Mouse (Mus musculus) forebrain, embryonic 15.5 days (tissue): ENCODE measurements around the gene Galnt10. TPM values are rescaled to one million over a fixed set of nuclear protein-coding genes. Genes with fewer than 3 reads are reported as not detected.

Experiments
- ATAC-seq: fragments of 200-750 bp; cut with Nextera tagmentation; replicated peaks from 2 replicates; pipeline ENCODE4 v1.8.0; 2017; ENCODE audit warnings: mild to moderate bottlenecking, moderate TSS enrichment, moderate library complexity
- H3K27ac ChIP-seq: fragments of 300-500 bp; sonication (generic); replicated peaks from 2 replicates; pipeline ENCODE4 v1.5.1; 2015; ENCODE audit warnings: mild to moderate bottlenecking, inconsistent platforms
- H3K27me3 ChIP-seq: fragments of 300-500 bp; sonication (generic); 2 replicates; pipeline ENCODE4 v1.6.1; 2015; ENCODE audit warnings: inconsistent platforms
- H3K36me3 ChIP-seq: fragments of 300-500 bp; sonication (generic); 2 replicates; pipeline ENCODE4 v1.6.1; 2015; ENCODE audit warnings: mild to moderate bottlenecking, inconsistent platforms
- H3K4me1 ChIP-seq: fragments of 300-500 bp; sonication (generic); 2 replicates; pipeline ENCODE4 v1.6.1; 2015; ENCODE audit warnings: inconsistent platforms
- H3K4me2 ChIP-seq: fragments of 300-500 bp; sonication (generic); replicated peaks from 2 replicates; pipeline ENCODE4 v1.6.1; 2015; ENCODE audit warnings: mild to moderate bottlenecking, inconsistent platforms
- H3K4me3 ChIP-seq: fragments of 300-500 bp; sonication (generic); 2 replicates; pipeline ENCODE4 v1.5.1; 2015; ENCODE audit warnings: mild to moderate bottlenecking, inconsistent platforms
- H3K9ac ChIP-seq: fragments of 300-500 bp; sonication (generic); replicated peaks from 2 replicates; pipeline ENCODE4 v1.6.1; 2015; ENCODE audit warnings: mild to moderate bottlenecking, inconsistent platforms
- H3K9me3 ChIP-seq: fragments of 300-500 bp; sonication (generic); 2 replicates; pipeline ENCODE4 v1.6.1; 2016; ENCODE audit warnings: inconsistent platforms
- WGBS: fragments of 180-500 bp; shearing (Covaris S2); methylation state at CpG from one replicate; pipeline ENCODE4 v1.1.7; 2015; ENCODE audit warnings: mixed read lengths; 5-methylcytosine and 5-hydroxymethylcytosine counted together
- polyA plus RNA-seq: library from polyadenylated mRNA; unstranded; fragments of >200 nt; fragmentation: Nextera tagmentation; extraction: Ambion mirVana; gene quantifications from 2 replicates; pipeline ENCODE4 v1.2.1, GENCODE M21; 2015

Gene Galnt10
- polyA plus RNA-seq, 1 experiment from 2014 or later: 15.3 TPM

DNA sequence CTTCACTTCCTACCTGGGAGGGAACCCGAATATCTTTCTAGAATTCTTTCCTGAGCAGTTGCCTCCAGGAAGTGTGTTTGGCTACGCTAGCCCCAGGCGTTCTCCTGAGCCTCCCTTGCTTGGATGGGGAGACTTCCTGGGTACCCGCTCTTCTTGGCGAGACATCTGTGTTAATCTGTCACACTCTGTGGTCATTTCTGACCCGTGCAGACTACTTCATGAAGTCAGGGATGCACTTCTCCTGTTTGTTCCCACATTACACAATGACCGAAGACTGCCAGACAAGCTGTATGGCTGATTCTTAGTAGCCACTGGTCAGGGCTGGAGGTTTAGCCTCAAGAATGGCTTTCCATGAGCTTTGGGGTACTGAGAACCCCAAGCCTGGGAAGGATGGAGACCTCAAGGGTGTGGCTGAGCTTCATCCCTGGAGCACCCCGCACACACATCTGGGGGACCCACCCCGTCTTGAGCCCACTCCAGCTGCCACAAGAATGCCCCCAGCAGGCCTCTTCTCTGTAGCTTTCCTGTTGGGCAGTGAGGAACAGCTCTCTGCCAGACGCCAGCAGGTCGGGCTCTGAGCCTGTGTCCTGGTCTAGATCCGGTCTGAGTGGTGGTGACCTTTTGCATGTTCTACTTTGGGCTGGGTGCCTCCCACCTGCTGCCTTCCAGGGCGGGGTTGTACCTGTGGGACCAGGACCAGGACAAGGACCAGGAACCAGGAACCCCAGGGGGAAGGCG lies 7.8 kb downstream of the Galnt10 start:
- Histone ChIP-seq H3K27ac (no peak overlapping the region), H3K36me3 (no peaks in the 10 kb centered on the region), H3K9me3 (no peaks in the 10 kb centered on the region), H3K9ac (no peak overlapping the region), H3K4me3 (no peak overlapping the region), H3K4me2 (no peak overlapping the region), H3K4me1 (peaks cover 20% of the 10 kb centered on the region), H3K27me3 (no peaks in the 10 kb centered on the region)
- ATAC-seq: no peak
- WGBS: 85% methylated on average over 14 of the region's 14 CpGs

DNA sequence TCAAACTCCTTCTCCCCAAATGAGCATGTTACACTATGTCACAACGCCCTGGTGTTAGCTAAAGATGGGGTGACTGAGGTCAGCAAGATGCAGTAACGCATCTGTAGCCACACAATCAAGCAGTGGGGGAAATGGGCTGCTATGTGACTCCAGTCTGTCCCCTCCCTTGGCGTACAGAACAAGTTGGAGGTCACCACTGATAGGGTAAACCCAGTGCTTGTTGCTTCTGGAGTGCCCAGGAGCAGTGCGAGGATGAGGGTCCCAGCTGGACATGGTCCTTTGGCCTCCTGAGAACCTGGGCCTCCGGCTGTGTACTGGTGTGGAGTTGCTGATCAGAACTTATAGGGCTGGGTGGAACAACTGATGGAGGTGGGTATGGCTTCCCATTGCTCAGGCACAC lies 8.6 kb downstream of the Galnt10 start:
- Histone ChIP-seq H3K27ac (no peak overlapping the region), H3K9ac (no peak overlapping the region), H3K36me3 (no peaks in the 10 kb centered on the region), H3K4me3 (no peak overlapping the region), H3K27me3 (no peaks in the 10 kb centered on the region), H3K4me1 (peaks cover 20% of the 10 kb centered on the region), H3K9me3 (no peaks in the 10 kb centered on the region), H3K4me2 (no peak overlapping the region)
- no peak for ATAC-seq
- WGBS: 84% methylated on average over 5 of the region's 5 CpGs

DNA sequence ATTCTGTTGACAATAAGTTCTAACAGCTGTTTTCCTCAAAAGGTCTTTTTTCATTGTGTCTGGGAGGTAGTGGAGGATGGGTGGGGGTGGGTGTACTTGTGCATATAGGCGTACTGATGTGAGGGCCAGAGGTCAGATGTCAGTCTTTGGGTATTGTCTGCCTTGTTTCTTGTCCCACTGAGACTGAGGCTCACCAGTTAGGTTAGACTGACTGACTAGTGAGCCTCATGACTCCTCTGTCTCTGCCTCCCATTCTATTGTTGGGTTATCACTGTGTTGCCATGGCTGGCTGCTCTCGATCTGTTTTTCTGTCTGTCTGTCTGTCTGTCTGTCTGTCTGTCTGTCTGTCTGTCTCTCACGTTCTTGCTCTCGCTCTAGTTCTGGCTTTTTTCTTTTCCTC lies 9.1 kb downstream of the Galnt10 start:
- peaks cover 20% of the 10 kb centered on the region for H3K4me1 ChIP-seq
- no peak for ATAC-seq
- WGBS: 31% methylated on average over 4 of the region's 4 CpGs
- no peaks in the 10 kb centered on the region for H3K27me3 ChIP-seq
- H3K9ac ChIP-seq: no peak overlapping the region
- no peak overlapping the region for H3K27ac ChIP-seq
- H3K9me3 ChIP-seq: no peaks in the 10 kb centered on the region
- H3K4me2 ChIP-seq: no peak overlapping the region
- no peak overlapping the region for H3K4me3 ChIP-seq
- H3K36me3 ChIP-seq: no peaks in the 10 kb centered on the region

DNA sequence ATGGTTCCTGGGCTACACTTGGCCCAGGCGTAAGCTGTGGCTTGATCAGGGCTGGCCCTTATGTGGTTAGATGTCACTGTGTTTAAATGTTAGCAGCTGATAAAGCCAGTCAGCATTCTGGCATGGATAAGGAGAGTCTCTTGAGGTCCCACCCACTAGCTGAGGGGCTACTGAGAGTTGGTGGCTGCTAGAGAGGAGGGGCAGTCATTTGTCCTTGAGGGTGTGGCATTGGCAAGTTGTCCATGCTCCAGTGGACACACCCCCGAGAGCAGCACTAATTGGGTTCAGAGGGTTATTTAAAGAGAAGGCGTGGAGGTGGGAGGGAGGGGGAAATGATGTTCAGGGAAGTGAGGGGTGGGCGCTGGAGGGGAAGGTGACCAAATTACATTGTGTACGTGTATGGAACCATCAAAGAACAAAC lies 9.7 kb downstream of the Galnt10 start:
- H3K9me3 ChIP-seq: no peaks in the 10 kb centered on the region
- no peak for ATAC-seq
- no peak overlapping the region for H3K4me2 ChIP-seq
- WGBS: 34% methylated on average over 5 of the region's 5 CpGs
- H3K9ac ChIP-seq: no peak overlapping the region
- H3K36me3 ChIP-seq: no peaks in the 10 kb centered on the region
- H3K4me1 ChIP-seq: peaks cover 20% of the 10 kb centered on the region
- no peak overlapping the region for H3K4me3 ChIP-seq
- H3K27ac ChIP-seq: no peak overlapping the region
- no peaks in the 10 kb centered on the region for H3K27me3 ChIP-seq

DNA sequence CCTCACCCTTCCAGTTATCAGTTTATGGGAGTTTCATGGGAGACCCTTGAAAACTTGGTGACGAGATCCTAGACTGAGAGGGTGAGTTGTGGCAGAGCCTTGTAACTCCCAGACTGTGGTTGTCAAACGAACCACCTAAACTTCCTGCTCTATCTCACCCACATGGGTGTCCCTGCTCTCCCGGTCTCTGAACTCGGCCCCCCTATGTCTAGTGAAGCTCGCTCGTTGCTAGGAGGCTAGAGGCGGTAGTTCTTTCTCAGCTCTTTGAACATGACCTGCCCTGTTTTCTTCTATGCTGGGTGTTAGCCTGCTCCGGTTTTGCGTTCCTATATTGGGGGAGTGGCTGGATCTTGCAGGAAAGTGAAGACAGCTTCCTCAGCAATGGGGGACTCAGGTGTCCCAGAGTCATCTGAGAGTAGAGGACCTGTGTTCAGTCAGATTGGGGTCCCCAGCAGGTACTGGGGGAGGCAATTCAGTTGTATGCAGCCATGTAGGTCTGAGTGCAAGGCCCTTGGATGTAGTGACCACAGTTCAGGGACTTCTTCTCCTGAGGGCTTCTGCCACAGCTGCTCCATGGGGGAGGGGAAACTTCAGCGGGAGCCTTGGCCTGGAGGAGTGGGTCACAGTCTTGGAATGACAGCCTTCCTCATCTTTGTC lies 10.6 kb downstream of the Galnt10 start:
- Histone ChIP-seq H3K36me3 (no peaks in the 10 kb centered on the region), H3K27ac (no peak overlapping the region), H3K4me2 (no peak overlapping the region), H3K9ac (no peak overlapping the region), H3K4me3 (no peak overlapping the region), H3K4me1 (peaks cover 19% of the 10 kb centered on the region), H3K27me3 (no peaks in the 10 kb centered on the region), H3K9me3 (no peaks in the 10 kb centered on the region)
- no peak for ATAC-seq
- 63% methylated on average over 10 of the region's 10 CpGs for WGBS

DNA sequence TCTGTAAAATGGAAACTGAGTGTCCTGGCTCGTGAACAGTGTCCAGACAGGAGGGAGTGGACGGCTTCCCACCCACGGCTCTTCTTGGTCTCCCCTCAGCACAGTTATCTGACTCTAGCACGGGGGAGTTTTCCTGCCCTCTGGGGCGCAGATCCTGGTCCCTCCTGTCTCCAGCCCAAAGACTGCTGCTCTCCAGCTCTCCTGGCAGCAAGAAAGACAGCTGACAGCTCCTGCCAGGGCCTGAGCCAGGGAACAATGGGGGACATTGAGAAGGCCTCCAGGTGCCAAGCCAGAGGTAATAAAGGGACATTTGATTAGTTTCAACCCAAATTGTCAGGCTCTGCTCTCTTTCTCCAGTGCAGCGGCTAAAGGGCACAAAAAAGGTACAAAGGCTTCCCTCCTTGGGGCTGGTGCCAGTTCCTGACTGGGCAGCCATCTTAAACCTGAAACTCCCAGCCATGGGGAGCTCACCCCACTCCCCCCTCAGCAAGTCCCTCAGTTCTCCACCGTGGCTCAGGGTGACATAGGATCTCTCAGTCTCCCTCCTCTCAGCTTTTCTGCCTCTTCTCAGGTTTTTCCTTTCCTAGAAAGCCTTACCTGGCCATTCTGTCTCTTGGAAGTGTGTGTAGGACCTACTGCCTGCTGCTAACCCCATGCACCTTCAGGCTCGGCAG lies 11.5 kb downstream of the Galnt10 start:
- no peak overlapping the region for H3K27ac ChIP-seq
- no peaks in the 10 kb centered on the region for H3K36me3 ChIP-seq
- H3K27me3 ChIP-seq: no peaks in the 10 kb centered on the region
- no peaks in the 10 kb centered on the region for H3K9me3 ChIP-seq
- 40% methylated on average over 8 of the region's 8 CpGs for WGBS
- ATAC-seq: no peak
- peaks cover 11% of the 10 kb centered on the region for H3K4me1 ChIP-seq
- H3K9ac ChIP-seq: no peak overlapping the region
- no peak overlapping the region for H3K4me3 ChIP-seq
- no peak overlapping the region for H3K4me2 ChIP-seq

DNA sequence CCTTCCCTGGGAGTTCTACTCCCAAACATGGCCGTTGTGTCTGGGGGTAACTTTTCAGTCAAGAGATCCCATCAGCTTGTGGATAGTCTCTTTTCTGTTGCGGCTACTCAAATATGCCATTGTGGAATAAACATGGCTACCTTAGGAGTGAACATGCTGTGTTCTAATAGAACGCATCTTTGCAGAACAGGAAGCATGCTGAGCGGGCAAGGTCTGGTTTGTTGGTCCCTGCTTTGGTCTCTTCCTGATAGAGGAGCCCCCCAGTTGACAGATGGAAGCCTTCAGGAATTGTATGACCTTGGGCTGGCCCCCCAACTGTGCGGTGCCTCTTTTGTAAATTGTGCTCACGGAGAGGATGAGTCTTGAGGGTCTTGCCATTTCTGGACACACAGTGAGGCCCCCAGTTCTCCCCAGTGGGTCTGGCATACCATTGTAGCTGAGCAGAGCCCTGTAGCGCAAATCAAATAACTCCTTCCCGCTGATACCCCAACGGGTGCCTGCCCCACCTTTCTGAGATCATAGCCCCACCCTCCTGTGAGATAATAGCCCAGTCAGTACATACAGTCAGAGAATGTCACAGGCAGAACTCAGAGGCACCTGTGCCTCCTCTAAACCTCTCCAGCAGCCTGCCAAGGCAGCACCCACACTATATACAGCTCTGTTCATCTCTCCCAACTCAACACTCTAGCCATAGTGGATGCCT lies 12.3 kb downstream of the Galnt10 start:
- Histone ChIP-seq H3K4me2 (no peak overlapping the region), H3K4me1 (peaks cover 12% of the 10 kb centered on the region), H3K9me3 (no peaks in the 10 kb centered on the region), H3K9ac (no peak overlapping the region), H3K36me3 (no peaks in the 10 kb centered on the region), H3K4me3 (no peak overlapping the region), H3K27ac (no peak overlapping the region), H3K27me3 (no peaks in the 10 kb centered on the region)
- WGBS: 89% methylated on average over 9 of the region's 9 CpGs
- no peak for ATAC-seq

DNA sequence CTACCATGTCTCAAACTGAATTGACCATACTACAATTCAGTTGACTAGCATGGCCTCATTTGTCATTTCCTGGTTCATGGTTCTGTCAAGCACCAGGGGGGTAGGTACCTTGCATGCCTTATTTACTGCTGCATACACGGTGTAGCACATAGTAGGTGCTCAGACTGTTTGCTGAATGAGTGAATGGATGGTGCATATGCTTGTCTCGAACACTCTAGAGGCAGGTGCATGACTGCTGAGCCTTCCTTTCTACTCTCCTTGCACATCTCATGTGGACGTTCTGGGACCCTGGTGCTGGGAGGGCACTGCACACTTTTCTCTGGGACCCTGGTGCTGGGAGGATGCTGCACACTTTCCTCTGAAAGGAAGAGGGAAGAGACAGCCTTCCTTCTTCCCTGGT lies 13.0 kb downstream of the Galnt10 start:
- 87% methylated on average over 3 of the region's 3 CpGs for WGBS
- Histone ChIP-seq H3K9ac (no peak overlapping the region), H3K27me3 (no peaks in the 10 kb centered on the region), H3K4me1 (peaks cover 14% of the 10 kb centered on the region), H3K4me2 (no peak overlapping the region), H3K4me3 (no peak overlapping the region), H3K27ac (no peak overlapping the region), H3K36me3 (no peaks in the 10 kb centered on the region), H3K9me3 (no peaks in the 10 kb centered on the region)
- ATAC-seq: no peak

DNA sequence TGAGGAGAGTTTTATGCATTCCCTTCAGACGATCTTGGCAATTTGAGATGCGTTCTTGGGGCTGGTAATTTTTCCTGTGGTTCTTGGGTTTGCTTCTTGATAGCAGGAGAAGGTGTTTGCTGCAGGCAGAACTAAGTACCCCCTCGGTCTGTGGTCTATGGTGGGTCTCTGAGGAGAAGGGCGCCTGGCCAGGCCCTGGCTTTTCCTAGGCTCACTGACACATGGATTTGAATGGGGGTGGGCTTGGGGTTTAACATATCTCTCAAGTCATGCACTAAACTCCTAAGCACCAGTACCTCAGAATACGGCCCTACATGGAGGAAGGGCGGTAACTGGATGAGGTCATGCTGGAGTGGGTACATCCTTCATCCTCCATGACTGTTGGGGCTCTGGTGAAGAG lies 13.5 kb downstream of the Galnt10 start:
- no peak overlapping the region for H3K9ac ChIP-seq
- H3K4me3 ChIP-seq: no peak overlapping the region
- ATAC-seq: no peak
- no peaks in the 10 kb centered on the region for H3K27me3 ChIP-seq
- 90% methylated on average over 6 of the region's 6 CpGs for WGBS
- no peaks in the 10 kb centered on the region for H3K9me3 ChIP-seq
- H3K4me1 ChIP-seq: peaks cover 14% of the 10 kb centered on the region
- no peak overlapping the region for H3K27ac ChIP-seq
- no peaks in the 10 kb centered on the region for H3K36me3 ChIP-seq
- no peak overlapping the region for H3K4me2 ChIP-seq

DNA sequence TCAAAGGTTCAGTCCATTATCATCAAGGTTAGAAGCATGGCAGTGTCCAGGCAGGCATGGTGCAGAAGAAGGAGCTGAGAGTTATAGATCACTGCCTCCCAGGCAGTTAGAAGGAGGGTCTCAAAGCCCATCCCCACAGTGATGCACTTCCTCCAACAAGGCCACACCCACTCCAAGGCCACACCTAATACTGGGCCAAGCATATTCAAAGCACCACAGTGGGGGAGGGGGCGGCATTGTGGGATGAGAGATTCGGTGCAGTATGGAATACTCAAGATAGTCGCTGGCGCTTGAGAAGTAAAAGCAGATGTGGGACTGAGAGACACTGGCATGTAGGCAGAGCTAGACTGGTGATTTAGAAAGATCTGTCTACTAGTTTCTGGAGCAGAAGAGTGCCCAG lies 14.9 kb downstream of the Galnt10 start:
- Histone ChIP-seq H3K9ac (no peak overlapping the region), H3K4me3 (no peak overlapping the region), H3K27me3 (no peaks in the 10 kb centered on the region), H3K4me2 (no peak overlapping the region), H3K4me1 (peaks cover 14% of the 10 kb centered on the region), H3K9me3 (no peaks in the 10 kb centered on the region), H3K27ac (no peak overlapping the region), H3K36me3 (no peaks in the 10 kb centered on the region)
- WGBS: 96% methylated on average over 4 of the region's 4 CpGs
- ATAC-seq: no peak

DNA sequence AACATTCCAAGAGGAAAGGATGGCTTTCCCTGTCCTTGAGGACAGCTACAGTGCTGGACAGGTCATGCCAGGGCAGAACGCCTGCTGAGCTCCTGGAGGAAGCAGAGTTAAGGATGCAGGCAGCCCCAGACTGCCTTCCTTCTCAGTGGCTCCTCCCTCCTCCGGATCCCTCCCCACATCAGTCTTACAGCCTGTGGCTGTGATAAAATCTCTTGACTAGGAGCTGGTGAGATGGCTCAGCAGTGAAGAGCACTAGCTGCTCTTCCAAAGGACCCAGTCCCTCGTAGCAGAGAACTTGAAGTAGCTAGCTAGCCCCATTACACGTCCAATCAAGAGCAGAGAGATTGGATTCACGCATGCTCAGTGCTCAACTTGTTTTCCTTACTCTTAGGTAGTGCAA lies 15.6 kb downstream of the Galnt10 start:
- H3K9me3 ChIP-seq: no peaks in the 10 kb centered on the region
- H3K4me2 ChIP-seq: no peak overlapping the region
- WGBS: 71% methylated on average over 5 of the region's 5 CpGs
- peaks cover 14% of the 10 kb centered on the region for H3K4me1 ChIP-seq
- no peaks in the 10 kb centered on the region for H3K27me3 ChIP-seq
- H3K4me3 ChIP-seq: no peak overlapping the region
- H3K27ac ChIP-seq: no peak overlapping the region
- no peaks in the 10 kb centered on the region for H3K36me3 ChIP-seq
- ATAC-seq: no peak
- no peak overlapping the region for H3K9ac ChIP-seq
